Mouse (Mus musculus) midbrain, embryonic 16.5 days (tissue): ENCODE data around the gene Kctd7. TPM values are rescaled to one million over a fixed set of nuclear protein-coding genes. Genes with fewer than 3 reads are reported as not detected.

Experiments
- ATAC-seq: fragments of 200-750 bp; cut with Nextera tagmentation; 2 replicates; pipeline ENCODE4 v1.8.0; 2017; ENCODE audit warnings: moderate TSS enrichment
- H3K27ac ChIP-seq: fragments of 300-500 bp; sonication (generic); 2 replicates; pipeline ENCODE4 v1.5.1; 2014; ENCODE audit warnings: mild to moderate bottlenecking, low read length, mixed read lengths
- H3K27me3 ChIP-seq: fragments of 300-500 bp; sonication (generic); 2 replicates; pipeline ENCODE4 v1.6.1; 2014; ENCODE audit warnings: low read depth, low read length, mixed read lengths; ENCODE audit not compliant: control insufficient read depth, insufficient read depth
- H3K36me3 ChIP-seq: fragments of 300-500 bp; sonication (generic); 2 replicates; pipeline ENCODE4 v1.6.1; 2014; ENCODE audit warnings: mild to moderate bottlenecking, low read length, moderate library complexity, mixed read lengths; ENCODE audit not compliant: control insufficient read depth, insufficient read depth
- H3K4me1 ChIP-seq: fragments of 300-500 bp; sonication (generic); 2 replicates; pipeline ENCODE4 v1.6.1; 2014; ENCODE audit warnings: mild to moderate bottlenecking, low read length, mixed read lengths; ENCODE audit not compliant: control insufficient read depth, insufficient read depth
- H3K4me2 ChIP-seq: fragments of 300-500 bp; sonication (generic); 2 replicates; pipeline ENCODE4 v1.6.1; 2014; ENCODE audit warnings: mild to moderate bottlenecking, low read length, mixed read lengths
- H3K4me3 ChIP-seq: fragments of 300-500 bp; sonication (generic); 2 replicates; pipeline ENCODE4 v1.5.1; 2014; ENCODE audit warnings: low read depth, mild to moderate bottlenecking, low read length, moderate library complexity, mixed read lengths
- H3K9ac ChIP-seq: fragments of 300-500 bp; sonication (generic); 2 replicates; pipeline ENCODE4 v1.6.1; 2014; ENCODE audit warnings: low read depth, low read length, mixed read lengths
- H3K9me3 ChIP-seq: fragments of 300-500 bp; sonication (generic); replicated peaks from 2 replicates; pipeline ENCODE4 v1.6.1; 2014; ENCODE audit warnings: mild to moderate bottlenecking, low read length, mixed read lengths; ENCODE audit not compliant: control insufficient read depth, poor library complexity, severe bottlenecking
- WGBS: fragments of 180-500 bp; shearing (Covaris S2); extraction: QIAGEN DNeasy Blood & Tissue Kit; methylation state at CpG from one replicate; pipeline ENCODE4 v1.1.7; 2014; 5-methylcytosine and 5-hydroxymethylcytosine counted together
- polyA plus RNA-seq: library from polyadenylated mRNA; unstranded; fragments of >200 nt; fragmentation: Nextera tagmentation; extraction: Ambion mirVana; gene quantifications from 2 replicates; pipeline ENCODE4 v1.2.1, GENCODE M21; 2015

Gene Kctd7
- polyA plus RNA-seq, 1 experiment from 2014 or later = 21.4 TPM

DNA sequence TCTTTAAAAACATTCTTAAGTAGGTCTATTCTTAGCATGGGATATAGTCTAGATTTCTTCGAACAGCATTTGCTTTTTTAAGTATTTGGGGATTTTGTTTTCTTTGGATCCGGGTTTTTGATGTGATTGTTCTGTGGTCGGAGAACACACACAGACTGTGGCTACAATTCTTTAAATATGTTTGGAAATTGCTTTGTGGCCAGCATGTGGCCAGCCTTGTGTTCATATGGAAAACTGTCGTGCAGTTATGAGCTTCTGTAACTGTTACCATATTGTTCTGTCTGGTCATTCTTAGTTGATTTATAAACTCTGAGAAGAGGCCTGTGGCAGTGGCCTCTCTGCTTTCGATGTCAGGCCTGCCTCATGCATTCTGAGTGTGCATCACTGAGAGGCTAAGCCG is 26.7 kb upstream of the Kctd7 start:
- Histone ChIP-seq H3K36me3 (no peaks in the 10 kb centered on the region), H3K9me3 (no peaks in the 10 kb centered on the region), H3K9ac (no peak overlapping the region), H3K4me2 (no peak overlapping the region), H3K27me3 (no peaks in the 10 kb centered on the region), H3K27ac (no peak overlapping the region), H3K4me1 (0 out of 2 replicates have a peak, but pooled peaks cover 2% of the 10 kb centered on the region), H3K4me3 (no peak overlapping the region)
- ATAC-seq = no peak
- 80% methylated on average over 6 of the region's 6 CpGs for WGBS

DNA sequence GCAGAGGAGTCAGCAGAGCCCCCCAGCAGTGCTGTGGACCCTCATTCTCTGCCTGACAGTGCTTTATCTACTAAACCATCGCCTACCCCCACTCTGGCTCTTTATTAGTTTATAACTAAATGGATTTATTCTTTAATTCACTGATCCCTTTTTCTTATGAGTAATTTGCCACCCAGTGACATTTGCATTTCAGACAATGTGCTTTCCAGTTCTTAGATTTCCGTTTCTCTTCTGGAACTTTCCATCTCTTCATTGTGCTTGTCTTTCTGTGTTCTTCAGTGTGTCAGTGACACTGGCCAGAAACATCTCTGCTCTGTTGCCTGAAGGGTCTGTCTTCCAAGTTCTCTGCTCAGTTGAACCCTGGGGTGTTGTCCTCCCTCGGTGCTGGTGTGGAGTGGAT is 25.4 kb upstream of the Kctd7 start:
- H3K27ac ChIP-seq = no peak overlapping the region
- no peak overlapping the region for H3K4me3 ChIP-seq
- H3K36me3 ChIP-seq = no peaks in the 10 kb centered on the region
- 0 out of 2 replicates have a peak, but pooled peaks cover 2% of the 10 kb centered on the region for H3K4me1 ChIP-seq
- no peaks in the 10 kb centered on the region for H3K27me3 ChIP-seq
- no peaks in the 10 kb centered on the region for H3K9me3 ChIP-seq
- ATAC-seq = no peak
- no peak overlapping the region for H3K9ac ChIP-seq
- H3K4me2 ChIP-seq = no peak overlapping the region
- 79% methylated on average over 3 of the region's 3 CpGs for WGBS

- Histone ChIP-seq H3K9ac (no peak overlapping the region), H3K36me3 (no peaks in the 10 kb centered on the region), H3K27me3 (no peaks in the 10 kb centered on the region), H3K4me3 (no peak overlapping the region), H3K27ac (no peak overlapping the region), H3K4me1 (0 out of 2 replicates have a peak, but pooled peaks cover 2% of the 10 kb centered on the region), H3K9me3 (no peaks in the 10 kb centered on the region), H3K4me2 (no peak overlapping the region)
- no peak for ATAC-seq
- WGBS = 89% methylated on average over 12 of the region's 12 CpGs
These were observed 24.5 kb upstream of the Kctd7 start for GRCm38 (mm10) chr5:130120070-130120736.

- ATAC-seq = no peak
- H3K4me2 ChIP-seq = no peak overlapping the region
- H3K9ac ChIP-seq = no peak overlapping the region
- WGBS = 53% methylated on average over 6 of the region's 6 CpGs
- H3K27ac ChIP-seq = no peak overlapping the region
- no peak overlapping the region for H3K4me3 ChIP-seq
- H3K36me3 ChIP-seq = no peaks in the 10 kb centered on the region
- H3K9me3 ChIP-seq = no peaks in the 10 kb centered on the region
- H3K27me3 ChIP-seq = no peaks in the 10 kb centered on the region
- H3K4me1 ChIP-seq = 0 out of 2 replicates have a peak, but pooled peaks cover 2% of the 10 kb centered on the region
These were observed 23.8 kb upstream of the Kctd7 start for GRCm38 (mm10) chr5:130120904-130121303.

DNA sequence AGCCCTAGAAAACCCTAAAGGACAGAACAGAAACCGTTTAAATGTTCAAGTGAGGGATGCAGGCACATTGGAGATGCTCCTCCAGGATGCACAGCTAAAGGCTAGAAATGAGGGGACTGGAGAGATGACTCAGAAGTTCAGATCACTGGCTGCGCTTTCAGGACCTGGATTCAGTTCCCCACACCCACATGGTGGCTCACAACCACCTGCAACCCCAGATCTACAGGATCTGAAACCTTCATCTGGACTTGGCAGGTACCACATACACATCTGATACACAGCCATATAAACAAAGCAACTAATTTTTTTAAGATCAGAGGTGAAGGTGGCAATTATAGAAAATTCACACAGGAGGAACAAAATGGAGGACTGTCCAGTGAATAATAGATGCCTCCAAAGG is 22.3 kb upstream of the Kctd7 start:
- no peaks in the 10 kb centered on the region for H3K36me3 ChIP-seq
- H3K27me3 ChIP-seq = no peaks in the 10 kb centered on the region
- no peak overlapping the region for H3K27ac ChIP-seq
- H3K4me2 ChIP-seq = no peak overlapping the region
- no peak for ATAC-seq
- H3K4me1 ChIP-seq = 0 out of 2 replicates have a peak, but pooled peaks cover 2% of the 10 kb centered on the region
- H3K9me3 ChIP-seq = no peaks in the 10 kb centered on the region
- no peak overlapping the region for H3K9ac ChIP-seq
- no peak overlapping the region for H3K4me3 ChIP-seq
- WGBS = 91% methylated on average over 2 of the region's 2 CpGs

- no peaks in the 10 kb centered on the region for H3K36me3 ChIP-seq
- 68% methylated on average over 5 of the region's 5 CpGs for WGBS
- no peaks in the 10 kb centered on the region for H3K9me3 ChIP-seq
- H3K9ac ChIP-seq = no peak overlapping the region
- ATAC-seq = no peak
- no peak overlapping the region for H3K4me2 ChIP-seq
- no peaks in the 10 kb centered on the region for H3K27me3 ChIP-seq
- H3K27ac ChIP-seq = 0 out of 2 replicates have a peak overlapping the region, but pooled peaks have one; percentile 8
- H3K4me1 ChIP-seq = 0 out of 2 replicates have a peak, but pooled peaks cover 2% of the 10 kb centered on the region
- no peak overlapping the region for H3K4me3 ChIP-seq
These were observed 20.4 kb upstream of the Kctd7 start for GRCm38 (mm10) chr5:130124271-130124670.

DNA sequence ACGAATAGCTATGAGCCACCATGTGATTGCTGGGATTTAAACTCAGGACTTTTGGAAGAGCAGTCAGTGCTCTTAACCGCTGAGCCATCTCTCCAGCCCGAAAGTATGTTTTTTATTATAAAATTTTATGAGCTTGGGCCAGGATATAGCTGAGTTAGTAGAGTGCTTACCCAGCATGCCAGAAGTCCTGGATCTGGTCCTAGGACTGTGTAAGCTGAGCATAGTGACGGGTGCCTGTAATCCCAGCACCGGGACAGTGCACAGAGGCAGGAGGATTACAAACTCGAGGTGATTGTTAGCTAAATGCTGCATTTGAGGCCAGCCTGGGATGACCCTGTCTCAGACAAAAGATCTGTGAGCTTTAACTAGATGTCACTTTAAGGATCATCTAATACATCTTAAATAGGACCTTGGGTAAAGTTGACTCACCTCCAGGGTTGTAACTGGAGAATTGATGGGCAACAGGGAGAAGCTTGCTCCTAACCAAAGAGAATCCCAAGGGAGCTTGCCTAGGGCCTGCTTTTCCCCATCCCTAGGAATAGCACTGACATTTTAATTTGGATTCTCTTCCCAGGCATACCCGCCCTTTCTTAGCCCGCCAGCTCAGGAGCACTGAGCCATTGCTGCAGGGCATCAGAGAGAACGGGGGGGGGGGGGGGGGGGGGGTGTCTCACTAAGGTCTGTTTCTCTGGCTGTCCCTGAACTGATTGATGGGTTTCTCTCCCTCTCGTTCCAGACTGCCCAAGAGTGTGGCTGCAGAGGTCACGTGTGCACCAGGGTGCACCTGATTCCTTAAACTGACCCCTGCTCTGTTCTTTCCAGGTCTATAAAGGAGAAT is 15.8 kb upstream of the Kctd7 start:
- Histone ChIP-seq H3K4me2 (no peak overlapping the region), H3K4me3 (no peak overlapping the region), H3K9ac (no peak overlapping the region), H3K36me3 (0 out of 2 replicates have a peak, but pooled peaks cover 2% of the 10 kb centered on the region), H3K9me3 (no peaks in the 10 kb centered on the region), H3K27me3 (no peaks in the 10 kb centered on the region), H3K27ac (no peak overlapping the region), H3K4me1 (no peaks in the 10 kb centered on the region)
- no peak for ATAC-seq
- WGBS = 67% methylated on average over 11 of the region's 11 CpGs

DNA sequence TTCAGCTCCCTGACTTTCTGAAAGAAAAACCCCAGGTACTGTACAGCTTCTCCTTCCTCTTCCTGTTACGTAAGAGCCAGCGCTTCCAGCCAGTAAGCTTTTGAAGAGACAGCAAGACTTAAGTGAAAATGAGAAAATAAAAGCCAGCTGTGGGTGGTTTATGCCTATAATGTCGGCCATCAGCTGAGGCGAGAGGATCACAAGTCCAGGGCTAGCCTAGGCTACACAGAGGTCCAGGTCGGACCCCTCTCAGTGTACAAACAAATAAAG is 15.2 kb upstream of the Kctd7 start:
- no peak overlapping the region for H3K4me2 ChIP-seq
- WGBS = 89% methylated on average over 5 of the region's 5 CpGs
- no peaks in the 10 kb centered on the region for H3K9me3 ChIP-seq
- no peaks in the 10 kb centered on the region for H3K4me1 ChIP-seq
- no peak overlapping the region for H3K4me3 ChIP-seq
- no peaks in the 10 kb centered on the region for H3K27me3 ChIP-seq
- no peak overlapping the region for H3K27ac ChIP-seq
- H3K9ac ChIP-seq = no peak overlapping the region
- 0 out of 2 replicates have a peak, but pooled peaks cover 2% of the 10 kb centered on the region for H3K36me3 ChIP-seq
- ATAC-seq = no peak

- 96% methylated on average over 13 of the region's 13 CpGs for WGBS
- Histone ChIP-seq H3K4me2 (no peak overlapping the region), H3K9me3 (no peaks in the 10 kb centered on the region), H3K4me1 (no peaks in the 10 kb centered on the region), H3K36me3 (no peaks in the 10 kb centered on the region), H3K4me3 (no peak overlapping the region), H3K27ac (no peak overlapping the region), H3K27me3 (no peaks in the 10 kb centered on the region), H3K9ac (no peak overlapping the region)
- no peak for ATAC-seq
These were observed 8.1 kb upstream of the Kctd7 start for GRCm38 (mm10) chr5:130136597-130136996.
